Mouse (Mus musculus): ENCODE results near the gene AK157302. TPM values are rescaled to one million over a fixed set of nuclear protein-coding genes. Genes with fewer than 3 reads are reported as not detected.

The AK157302 gene
- total RNA-seq, 2 experiments from 2014 or later = 21.6 to 25.9 TPM

GRCm38 (mm10) chr13:21542708-21543107, 47.7 kb downstream of the AK157302 start, which contains the start of gene Olfr1366:
Gene Olfr1366 (minus strand): TSS chr13:21542808.
- DNase-seq (ENCODE audit: low spot score in 2 of 2) = no peak

Small RNA genes lying within 50 kb of the gene (microRNA-seq; reads per million reads assigned to microRNA genes)
- 0 reads per million in 2 experiments for gene Mir1896

Other genes with a start within 250 kb of the AK157302 start
- not detected for gene Gpx5, start 202.5 kb upstream of the AK157302 start, total RNA-seq (2021)
- under 1 TPM; 0.33 to 0.37 TPM for gene Gpx6, start 183.1 kb upstream of the AK157302 start, total RNA-seq (2021)
- not detected for gene Olfr1367, start 148.3 kb upstream of the AK157302 start, total RNA-seq (2021)
- gene Zscan12, start 132.4 kb upstream of the AK157302 start, total RNA-seq (2021) = 1 to 10 TPM; 8.3 to 8.9 TPM
- gene Zkscan3, start 92.5 kb upstream of the AK157302 start, total RNA-seq (2021) = 10 to 100 TPM; 36.0 to 38.1 TPM
- 1 to 10 TPM in 1 of 2 experiments, under 1 TPM in 1; 0.98 to 1.5 TPM for gene Pgbd1, start 54.2 kb upstream of the AK157302 start, total RNA-seq (2021)
- 10 to 100 TPM; 58.1 to 60.4 TPM for gene Zscan26, start 41.5 kb upstream of the AK157302 start, total RNA-seq (2021)
- gene Nkapl, start 26.7 kb upstream of the AK157302 start, total RNA-seq (2021) = under 1 TPM; 0.58 to 0.84 TPM
- gene Zkscan4, start 16.3 kb upstream of the AK157302 start, total RNA-seq (2021) = 1 to 10 TPM; 5.7 to 6.4 TPM
- not detected for gene Gm10065, start 15.8 kb upstream of the AK157302 start, total RNA-seq (2021)
- gene Gm11273, start 6.2 kb downstream of the AK157302 start, total RNA-seq (2021) = 10 to 100 TPM; 60.5 to 66.3 TPM
- gene Zkscan8, start 35.9 kb downstream of the AK157302 start, total RNA-seq (2021) = 10 to 100 TPM; 13.1 to 18.5 TPM
- not detected for gene Olfr1366, start 47.6 kb downstream of the AK157302 start, total RNA-seq (2021)
- gene Olfr1535, start 64.7 kb downstream of the AK157302 start, total RNA-seq (2021) = not detected
- gene Olfr1364, start 86.5 kb downstream of the AK157302 start, total RNA-seq (2021) = not detected
- not detected for gene Olfr1362, start 118.8 kb downstream of the AK157302 start, total RNA-seq (2021)
- not detected for gene Olfr11, start 147.3 kb downstream of the AK157302 start, total RNA-seq (2021)
- gene Olfr1361, start 168.2 kb downstream of the AK157302 start, total RNA-seq (2021) = not detected
- not detected for gene Olfr1360, start 182.2 kb downstream of the AK157302 start, total RNA-seq (2021)
- gene Olfr1359, start 202.9 kb downstream of the AK157302 start, total RNA-seq (2021) = not detected
- 10 to 100 TPM; 20.0 to 20.4 TPM for gene Hist1h2bl, start 220.9 kb downstream of the AK157302 start, total RNA-seq (2021)
- 10 to 100 TPM; 20.3 to 34.8 TPM for gene Hist1h2ai, start 221.2 kb downstream of the AK157302 start, total RNA-seq (2021)
- gene Hist1h3h, start 222.4 kb downstream of the AK157302 start, total RNA-seq (2021) = 10 to 100 TPM; 57.9 to 62.6 TPM
- 1 to 10 TPM; 2.7 to 2.9 TPM for gene Hist1h2bm, start 226.8 kb downstream of the AK157302 start, total RNA-seq (2021)
- 10 to 100 TPM; 21.0 to 22.9 TPM for gene Hist1h4j, start 239.8 kb downstream of the AK157302 start, total RNA-seq (2021)